Mouse (Mus musculus): ENCODE results near the gene Cdkal1.

- TF ChIP-seq POLR2A (IDR thresholded peaks at IDR 0.05; ENCODE audit: low read depth, low read length) (no peak), CTCF (IDR thresholded peaks at IDR 0.05; ENCODE audit: extremely low read depth, insufficient read depth, insufficient read length, insufficient replicate concordance) (no peak)
These were observed 676.2 kb downstream of the Cdkal1 start for GRCm38 (mm10) chr13:29179260-29179659.
